Mouse (Mus musculus) midbrain, embryonic 15.5 days (tissue): ENCODE measurements around the gene Sema6d. TPM values are rescaled to one million over a fixed set of nuclear protein-coding genes. Genes with fewer than 3 reads are reported as not detected.

Source experiments
- ATAC-seq: fragments of 200-750 bp; cut with Nextera tagmentation; replicated peaks from 2 replicates; pipeline ENCODE4 v1.8.0; 2017; ENCODE audit warnings: moderate TSS enrichment
- H3K27ac ChIP-seq: fragments of 300-500 bp; sonication (generic); 2 replicates; pipeline ENCODE4 v1.5.1; 2015; ENCODE audit warnings: mild to moderate bottlenecking, inconsistent platforms
- H3K27me3 ChIP-seq: fragments of 300-500 bp; sonication (generic); replicated peaks from 2 replicates; pipeline ENCODE4 v1.6.1; 2015; ENCODE audit warnings: inconsistent platforms
- H3K36me3 ChIP-seq: fragments of 300-500 bp; sonication (generic); replicated peaks from 2 replicates; pipeline ENCODE4 v1.6.1; 2015; ENCODE audit warnings: inconsistent platforms
- H3K4me1 ChIP-seq: fragments of 300-500 bp; sonication (generic); 2 replicates; pipeline ENCODE4 v1.6.1; 2015; ENCODE audit warnings: inconsistent platforms
- H3K4me2 ChIP-seq: fragments of 300-500 bp; sonication (generic); 2 replicates; pipeline ENCODE4 v1.6.1; 2015; ENCODE audit warnings: inconsistent platforms, mild to moderate bottlenecking, moderate library complexity
- H3K4me3 ChIP-seq: fragments of 300-500 bp; sonication (generic); 2 replicates; pipeline ENCODE4 v1.5.1; 2015; ENCODE audit warnings: mild to moderate bottlenecking, inconsistent platforms
- H3K9ac ChIP-seq: fragments of 300-500 bp; sonication (generic); 2 replicates; pipeline ENCODE4 v1.6.1; 2015; ENCODE audit warnings: mild to moderate bottlenecking, inconsistent platforms
- H3K9me3 ChIP-seq: fragments of 300-500 bp; sonication (generic); 2 replicates; pipeline ENCODE4 v1.6.1; 2016; ENCODE audit warnings: inconsistent platforms
- WGBS: fragments of 180-500 bp; shearing (Covaris S2); methylation state at CpG from one replicate; pipeline ENCODE4 v1.1.7; 2015; ENCODE audit warnings: mixed read lengths; 5-methylcytosine and 5-hydroxymethylcytosine counted together
- polyA plus RNA-seq: library from polyadenylated mRNA; unstranded; fragments of >200 nt; fragmentation: Nextera tagmentation; extraction: Ambion mirVana; gene quantifications from 2 replicates; pipeline ENCODE4 v1.2.1, GENCODE M21; 2015

Sema6d gene
- polyA plus RNA-seq, 1 experiment from 2014 or later, result 34.7 TPM

- H3K36me3 ChIP-seq, result no peaks in the 10 kb centered on the region
- no peak overlapping the region for H3K4me2 ChIP-seq
- no peak for ATAC-seq
- H3K4me1 ChIP-seq, result no peaks in the 10 kb centered on the region
- 67% methylated on average over 1 of the region's 1 CpGs for WGBS
- H3K27me3 ChIP-seq, result no peaks in the 10 kb centered on the region
- no peak overlapping the region for H3K27ac ChIP-seq
- no peak overlapping the region for H3K4me3 ChIP-seq
- no peak overlapping the region for H3K9ac ChIP-seq
- H3K9me3 ChIP-seq, result no peaks in the 10 kb centered on the region
Observed at GRCm38 (mm10) chr2:124385722-124386121, 296.0 kb downstream of the Sema6d start.

DNA sequence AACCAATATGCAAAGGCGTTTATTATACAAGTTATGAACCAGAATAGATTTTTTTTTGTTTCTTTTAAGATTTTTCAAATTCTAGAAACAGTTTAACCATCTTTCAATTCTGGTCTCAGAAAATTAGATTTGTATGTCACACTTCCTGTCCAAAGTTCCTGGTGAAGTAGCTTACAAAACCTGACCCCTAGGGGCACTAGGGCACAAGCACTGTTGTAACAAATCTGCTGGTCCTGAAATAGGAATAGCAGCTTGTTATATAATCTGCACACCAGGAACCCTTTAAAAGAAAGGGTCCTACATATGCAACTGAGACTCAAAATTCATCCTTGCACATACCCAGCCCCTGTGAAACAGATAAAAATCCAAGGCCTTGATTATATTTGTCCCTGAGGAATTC lies 298.5 kb downstream of the Sema6d start:
- no peak overlapping the region for H3K9ac ChIP-seq
- no peak overlapping the region for H3K4me2 ChIP-seq
- no peaks in the 10 kb centered on the region for H3K27me3 ChIP-seq
- WGBS, result 92% methylated on average over 1 of the region's 1 CpGs
- H3K27ac ChIP-seq, result no peak overlapping the region
- no peak overlapping the region for H3K4me3 ChIP-seq
- H3K36me3 ChIP-seq, result no peaks in the 10 kb centered on the region
- no peaks in the 10 kb centered on the region for H3K4me1 ChIP-seq
- no peak for ATAC-seq
- no peaks in the 10 kb centered on the region for H3K9me3 ChIP-seq

- Histone ChIP-seq H3K9me3 (no peaks in the 10 kb centered on the region), H3K4me3 (no peak overlapping the region), H3K4me2 (no peak overlapping the region), H3K36me3 (no peaks in the 10 kb centered on the region), H3K27me3 (no peaks in the 10 kb centered on the region), H3K4me1 (no peaks in the 10 kb centered on the region), H3K9ac (no peak overlapping the region), H3K27ac (no peak overlapping the region)
- no peak for ATAC-seq
- 90% methylated on average over 4 of the region's 4 CpGs for WGBS
Observed at GRCm38 (mm10) chr2:124396733-124397132, 307.0 kb downstream of the Sema6d start.

DNA sequence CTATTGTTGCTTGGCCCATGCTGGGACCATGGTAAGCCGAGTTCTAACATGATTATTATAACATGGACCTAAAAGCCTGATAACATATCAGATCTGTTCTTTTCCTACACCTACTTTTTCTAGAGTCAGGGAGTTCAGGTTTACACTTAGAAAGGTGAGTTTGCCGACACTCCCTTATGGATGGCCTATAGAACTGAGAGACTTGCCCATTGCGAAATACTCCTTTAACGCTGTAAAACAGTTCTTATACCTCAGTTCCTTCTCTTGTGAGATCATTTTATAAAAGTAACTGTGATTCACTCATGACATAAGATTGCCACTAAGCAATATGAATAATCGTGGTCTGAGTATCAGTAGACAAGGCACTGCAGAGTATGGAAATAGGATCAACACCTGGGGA lies 307.5 kb downstream of the Sema6d start:
- H3K9ac ChIP-seq, result no peak overlapping the region
- H3K4me3 ChIP-seq, result no peak overlapping the region
- H3K4me2 ChIP-seq, result no peak overlapping the region
- H3K4me1 ChIP-seq, result no peaks in the 10 kb centered on the region
- no peaks in the 10 kb centered on the region for H3K9me3 ChIP-seq
- no peak overlapping the region for H3K27ac ChIP-seq
- no peak for ATAC-seq
- WGBS, result 95% methylated on average over 5 of the region's 5 CpGs
- no peaks in the 10 kb centered on the region for H3K27me3 ChIP-seq
- no peaks in the 10 kb centered on the region for H3K36me3 ChIP-seq

DNA sequence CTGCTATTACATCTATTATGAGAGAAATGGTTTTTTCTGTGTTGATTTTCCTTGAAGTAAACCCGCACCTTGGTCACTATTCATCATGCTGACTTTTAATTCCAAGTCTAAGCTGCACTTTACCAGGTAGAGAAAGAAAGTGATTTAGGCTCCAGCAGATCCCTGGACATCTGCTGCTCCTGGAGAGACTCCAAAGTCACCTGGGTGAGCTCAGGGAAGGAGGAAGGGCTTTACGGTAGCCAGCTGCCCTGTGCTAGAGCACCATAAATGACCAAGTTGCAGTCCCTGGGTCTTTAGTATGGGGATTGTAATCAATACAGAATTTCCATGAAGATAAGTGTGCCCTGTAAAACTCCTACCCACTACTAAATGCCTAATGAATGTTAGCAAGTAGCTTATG lies 309.8 kb downstream of the Sema6d start:
- no peaks in the 10 kb centered on the region for H3K4me1 ChIP-seq
- no peaks in the 10 kb centered on the region for H3K27me3 ChIP-seq
- ATAC-seq, result no peak
- H3K36me3 ChIP-seq, result no peaks in the 10 kb centered on the region
- H3K9ac ChIP-seq, result no peak overlapping the region
- H3K4me2 ChIP-seq, result no peak overlapping the region
- 96% methylated on average over 2 of the region's 2 CpGs for WGBS
- no peaks in the 10 kb centered on the region for H3K9me3 ChIP-seq
- no peak overlapping the region for H3K27ac ChIP-seq
- no peak overlapping the region for H3K4me3 ChIP-seq

GRCm38 (mm10) chr2:124401727-124402380 lies 312.1 kb downstream of the Sema6d start:
- Histone ChIP-seq H3K4me3 (no peak overlapping the region), H3K9me3 (no peaks in the 10 kb centered on the region), H3K36me3 (no peaks in the 10 kb centered on the region), H3K4me1 (no peaks in the 10 kb centered on the region), H3K27ac (no peak overlapping the region), H3K4me2 (no peak overlapping the region), H3K27me3 (no peaks in the 10 kb centered on the region), H3K9ac (no peak overlapping the region)
- 59% methylated on average over 6 of the region's 6 CpGs for WGBS
- ATAC-seq, result no peak

- Histone ChIP-seq H3K4me1 (no peaks in the 10 kb centered on the region), H3K4me3 (no peak overlapping the region), H3K9me3 (no peaks in the 10 kb centered on the region), H3K4me2 (no peak overlapping the region), H3K27me3 (no peaks in the 10 kb centered on the region), H3K9ac (no peak overlapping the region), H3K27ac (no peak overlapping the region), H3K36me3 (no peaks in the 10 kb centered on the region)
- no peak for ATAC-seq
- 68% methylated on average over 8 of the region's 8 CpGs for WGBS
Observed at GRCm38 (mm10) chr2:124403571-124403970, 313.8 kb downstream of the Sema6d start.

- H3K36me3 ChIP-seq, result no peaks in the 10 kb centered on the region
- 50% methylated on average over 6 of the region's 6 CpGs for WGBS
- H3K4me3 ChIP-seq, result no peak overlapping the region
- H3K27me3 ChIP-seq, result no peaks in the 10 kb centered on the region
- H3K27ac ChIP-seq, result no peak overlapping the region
- no peak for ATAC-seq
- H3K4me1 ChIP-seq, result no peaks in the 10 kb centered on the region
- no peaks in the 10 kb centered on the region for H3K9me3 ChIP-seq
- no peak overlapping the region for H3K9ac ChIP-seq
- no peak overlapping the region for H3K4me2 ChIP-seq
Observed at GRCm38 (mm10) chr2:124403981-124404380, 314.2 kb downstream of the Sema6d start.

DNA sequence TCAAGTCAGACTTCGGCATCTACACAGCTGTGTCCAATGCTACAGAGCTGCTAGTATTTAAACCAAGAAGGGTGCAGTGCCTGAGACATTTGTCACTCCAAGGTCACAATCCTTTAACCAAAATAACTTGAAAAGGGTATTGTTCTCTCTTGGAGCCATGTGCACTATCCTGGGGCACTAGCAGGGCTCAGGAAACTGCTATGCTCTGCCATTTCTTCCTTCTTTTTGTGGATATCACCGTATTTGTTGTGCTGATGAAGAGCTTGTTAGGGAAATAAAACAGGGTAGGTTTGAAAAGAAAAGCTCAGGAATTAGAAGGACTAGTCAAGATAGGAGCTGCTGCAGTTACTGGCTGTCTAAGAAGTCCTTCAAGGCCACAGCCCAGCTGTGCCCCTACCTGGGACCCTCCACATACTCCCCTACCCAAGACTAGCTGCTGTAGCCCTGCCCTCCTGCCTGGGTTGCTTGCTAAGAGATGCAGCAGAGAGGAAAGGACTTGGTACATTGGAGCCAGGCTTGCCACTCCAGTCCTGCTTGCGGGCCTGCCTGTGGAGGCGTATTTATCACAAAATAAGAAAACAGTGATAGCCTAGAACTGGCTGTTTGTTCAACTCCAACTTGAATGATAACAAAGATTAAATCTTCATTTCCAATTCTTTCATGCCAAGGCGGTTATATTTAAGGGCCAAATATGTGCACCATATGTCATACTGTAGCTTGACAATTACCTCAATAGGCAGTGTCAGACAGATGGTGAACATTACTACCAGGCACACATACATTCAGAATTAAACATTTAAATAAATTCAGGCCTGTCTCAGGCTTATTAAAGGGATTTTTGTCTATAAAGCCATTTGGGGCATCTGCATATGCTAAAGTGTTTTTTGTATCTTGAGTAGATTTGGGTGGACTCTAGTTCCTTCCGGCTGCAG lies 315.1 kb downstream of the Sema6d start:
- WGBS, result 67% methylated on average over 6 of the region's 6 CpGs
- Histone ChIP-seq H3K36me3 (no peaks in the 10 kb centered on the region), H3K27ac (no peak overlapping the region), H3K4me3 (no peak overlapping the region), H3K4me2 (no peak overlapping the region), H3K4me1 (no peaks in the 10 kb centered on the region), H3K27me3 (no peaks in the 10 kb centered on the region), H3K9me3 (no peaks in the 10 kb centered on the region), H3K9ac (no peak overlapping the region)
- no peak for ATAC-seq

GRCm38 (mm10) chr2:124408956-124409355 lies 319.2 kb downstream of the Sema6d start:
- H3K36me3 ChIP-seq, result no peaks in the 10 kb centered on the region
- H3K4me3 ChIP-seq, result no peak overlapping the region
- H3K27ac ChIP-seq, result no peak overlapping the region
- no peaks in the 10 kb centered on the region for H3K4me1 ChIP-seq
- ATAC-seq, result no peak
- H3K4me2 ChIP-seq, result no peak overlapping the region
- no peaks in the 10 kb centered on the region for H3K9me3 ChIP-seq
- no peak overlapping the region for H3K9ac ChIP-seq
- H3K27me3 ChIP-seq, result no peaks in the 10 kb centered on the region
- WGBS, result 96% methylated on average over 1 of the region's 1 CpGs

DNA sequence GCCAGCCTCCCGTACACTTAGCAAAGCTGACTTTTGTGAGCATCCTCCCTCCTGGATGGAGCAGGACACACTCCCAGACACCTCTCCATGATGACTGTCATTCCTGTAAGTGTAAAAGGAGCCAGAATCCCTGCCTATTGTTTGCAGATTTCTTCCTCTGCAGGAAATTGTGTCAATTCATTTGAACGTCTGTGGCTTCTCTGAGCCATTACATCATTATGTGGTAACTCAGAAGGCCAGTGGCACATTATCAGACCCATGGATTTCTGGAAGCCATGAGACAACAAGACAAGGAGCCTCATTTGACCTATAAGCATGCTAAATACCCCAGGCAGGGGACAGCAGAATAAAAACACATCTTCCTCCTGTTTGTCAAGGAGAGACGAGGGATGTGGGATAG lies 327.0 kb downstream of the Sema6d start:
- H3K4me3 ChIP-seq, result no peak overlapping the region
- no peaks in the 10 kb centered on the region for H3K4me1 ChIP-seq
- ATAC-seq, result no peak
- no peaks in the 10 kb centered on the region for H3K9me3 ChIP-seq
- H3K4me2 ChIP-seq, result no peak overlapping the region
- H3K36me3 ChIP-seq, result no peaks in the 10 kb centered on the region
- no peaks in the 10 kb centered on the region for H3K27me3 ChIP-seq
- H3K9ac ChIP-seq, result no peak overlapping the region
- 70% methylated on average over 3 of the region's 3 CpGs for WGBS
- H3K27ac ChIP-seq, result no peak overlapping the region

GRCm38 (mm10) chr2:124418319-124418718 lies 328.6 kb downstream of the Sema6d start:
- Histone ChIP-seq H3K4me1 (no peaks in the 10 kb centered on the region), H3K4me3 (no peak overlapping the region), H3K27me3 (no peaks in the 10 kb centered on the region), H3K27ac (no peak overlapping the region), H3K36me3 (no peaks in the 10 kb centered on the region), H3K9ac (no peak overlapping the region), H3K4me2 (no peak overlapping the region), H3K9me3 (no peaks in the 10 kb centered on the region)
- 98% methylated on average over 2 of the region's 2 CpGs for WGBS
- no peak for ATAC-seq
